Mouse (Mus musculus) limb, embryonic 14.5 days (tissue): Measurements from ENCODE around the gene Trrap. TPM values are rescaled to one million over a fixed set of nuclear protein-coding genes. Genes with fewer than 3 reads are reported as not detected.
A peak's percentile ranks its signal among the peaks of the same experiment; 100 is the strongest.

ENCODE experiments used
- ATAC-seq: fragments of 200-750 bp; cut with Nextera tagmentation; 2 replicates; pipeline ENCODE4 v1.8.0; 2017; ENCODE audit warnings: low read depth, moderate number of reproducible peaks, moderate TSS enrichment; ENCODE audit not compliant: low FRiP score
- DNase-seq: peaks from one replicate; pipeline ENCODE4 v3.0.0-alpha.2; 2015; ENCODE audit warnings: low spot score
- H3K27ac ChIP-seq: fragments of 300-500 bp; sonication (generic); replicated peaks from 2 replicates; pipeline ENCODE4 v1.5.1; 2014; ENCODE audit warnings: low read depth, mild to moderate bottlenecking, low read length, moderate library complexity, mixed read lengths
- H3K27me3 ChIP-seq: fragments of 300-500 bp; sonication (generic); 2 replicates; pipeline ENCODE4 v1.6.1; 2014; ENCODE audit warnings: low read length, mixed read lengths; ENCODE audit not compliant: control insufficient read depth, insufficient read depth
- H3K36me3 ChIP-seq: fragments of 300-500 bp; sonication (generic); 2 replicates; pipeline ENCODE4 v1.6.1; 2014; ENCODE audit warnings: mild to moderate bottlenecking, low read length, moderate library complexity, mixed read lengths; ENCODE audit not compliant: control insufficient read depth, insufficient read depth
- H3K4me1 ChIP-seq: fragments of 300-500 bp; sonication (generic); 2 replicates; pipeline ENCODE4 v1.6.1; 2014; ENCODE audit warnings: antibody characterized with exemption, low read length, mixed read lengths; ENCODE audit not compliant: control insufficient read depth, insufficient read depth
- H3K4me2 ChIP-seq: fragments of 300-500 bp; sonication (generic); replicated peaks from 2 replicates; pipeline ENCODE4 v1.6.1; 2014; ENCODE audit warnings: low read depth, mild to moderate bottlenecking, low read length, moderate library complexity; ENCODE audit not compliant: severe bottlenecking
- H3K4me3 ChIP-seq: fragments of 300-500 bp; sonication (generic); replicated peaks from 2 replicates; pipeline ENCODE4 v1.5.1; 2014; ENCODE audit warnings: low read length
- H3K9ac ChIP-seq: fragments of 300-500 bp; sonication (generic); 2 replicates; pipeline ENCODE4 v1.6.1; 2014; ENCODE audit warnings: mild to moderate bottlenecking, low read depth, low read length, moderate library complexity; ENCODE audit not compliant: severe bottlenecking
- H3K9me3 ChIP-seq: fragments of 300-500 bp; sonication (generic); 2 replicates; pipeline ENCODE4 v1.6.1; 2016; ENCODE audit warnings: low read length; ENCODE audit not compliant: control insufficient read depth
- POLR2A ChIP-seq: fragments of 200-500 bp; IDR thresholded peaks from 2 replicates; pipeline ENCODE4 v1.8.0; 2012; ENCODE audit warnings: inconsistent platforms, mild to moderate bottlenecking, moderate library complexity, borderline replicate concordance; ENCODE audit not compliant: insufficient read depth, insufficient read length; ENCODE audit errors: extremely low read depth
- WGBS: fragments of 180-500 bp; shearing (Covaris S2); extraction: QIAGEN DNeasy Blood & Tissue Kit; methylation state at CpG from one replicate; pipeline ENCODE4 v1.1.7; 2014; 5-methylcytosine and 5-hydroxymethylcytosine counted together
- polyA plus RNA-seq, 2 experiments: library from polyadenylated mRNA; depleted of rRNA in 1 of 2; stranded (reverse) in 1 of 2; unstranded in 1 of 2; fragments of >200 nt; fragmentation: Nextera tagmentation in 1 of 2; extraction: Ambion mirVana in 1 of 2; gene quantifications; 2 replicates each; pipeline versions ENCODE4 v1.2.1 to v1.2.3; 2012 to 2014

Gene Trrap
- polyA plus RNA-seq, 2 experiments, result 79.2 to 146 TPM

DNA sequence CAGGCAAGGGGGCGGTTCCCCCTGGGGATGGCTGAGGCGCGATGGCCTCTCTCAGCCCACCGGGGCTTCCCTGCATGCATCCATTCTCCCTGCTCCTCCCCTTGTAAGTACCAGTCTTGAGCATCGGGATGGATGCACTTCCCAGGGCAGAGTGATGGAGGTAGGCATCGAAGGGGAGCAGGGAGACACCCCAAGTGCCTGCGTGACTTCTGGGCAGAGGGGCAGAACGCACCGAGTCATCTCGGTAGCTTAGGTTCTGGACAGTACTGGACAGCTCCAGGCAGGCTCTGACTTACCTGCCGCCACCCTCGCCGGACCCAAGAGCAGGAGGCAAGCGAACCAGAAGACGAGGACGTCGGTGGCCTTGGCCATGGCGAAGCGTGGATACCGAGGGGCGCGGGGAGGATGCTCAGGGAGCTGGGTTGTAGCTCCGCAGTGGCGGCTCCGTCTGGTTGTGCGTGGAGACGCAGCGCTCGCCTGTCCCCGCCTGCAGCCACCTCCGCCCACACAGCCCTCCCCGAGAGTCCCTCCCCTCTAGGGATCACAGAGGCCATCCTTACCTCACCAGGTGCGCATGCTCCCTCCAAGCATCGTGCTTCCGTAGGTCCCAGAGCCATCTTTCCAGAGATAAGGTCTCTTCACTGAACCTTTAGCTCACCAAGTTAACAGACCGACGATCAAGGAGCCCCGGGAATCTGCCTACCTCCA is 6.2 kb upstream of the Trrap start, which contains the start of gene Tmem130:
Gene Tmem130, minus strand, starts transcription at position 658 of the 708 bp plus-strand sequence.
- Histone ChIP-seq H3K36me3 (no peaks in the 10 kb centered on the region), H3K4me2 (peak within 1 kb of the TSS; percentile 47), H3K9me3 (no peaks in the 10 kb centered on the region), H3K27me3 (peaks cover 21% of the 10 kb centered on the region; the same call in 1 of the 2 replicates), H3K4me1 (no peaks in the 10 kb centered on the region), H3K27ac (no peak within 1 kb of the TSS), H3K4me3 (peak within 1 kb of the TSS; percentile 15), H3K9ac (no peak within 1 kb of the TSS)
- DNase-seq (no peak), ATAC-seq (no peak)
- no peak for TF ChIP-seq POLR2A
- WGBS, result 1% methylated on average over 34 of the region's 38 CpGs

GRCm38 (mm10) chr5:144766026-144766425 is 1.5 kb upstream of the Trrap start:
- 77% methylated on average over 7 of the region's 7 CpGs for WGBS
- H3K27ac ChIP-seq, result no peak overlapping the region
- ATAC-seq, result no peak
- H3K4me3 ChIP-seq, result no peak overlapping the region
- TF ChIP-seq POLR2A, result no peak
- H3K4me1 ChIP-seq, result peaks cover 10% of the 10 kb centered on the region
- H3K9me3 ChIP-seq, result no peaks in the 10 kb centered on the region
- H3K36me3 ChIP-seq, result peaks cover 5% of the 10 kb centered on the region
- H3K9ac ChIP-seq, result no peak overlapping the region
- DNase-seq, result no peak
- peaks cover 18% of the 10 kb centered on the region; the same call in 1 of the 2 replicates for H3K27me3 ChIP-seq
- H3K4me2 ChIP-seq, result no peak overlapping the region

DNA sequence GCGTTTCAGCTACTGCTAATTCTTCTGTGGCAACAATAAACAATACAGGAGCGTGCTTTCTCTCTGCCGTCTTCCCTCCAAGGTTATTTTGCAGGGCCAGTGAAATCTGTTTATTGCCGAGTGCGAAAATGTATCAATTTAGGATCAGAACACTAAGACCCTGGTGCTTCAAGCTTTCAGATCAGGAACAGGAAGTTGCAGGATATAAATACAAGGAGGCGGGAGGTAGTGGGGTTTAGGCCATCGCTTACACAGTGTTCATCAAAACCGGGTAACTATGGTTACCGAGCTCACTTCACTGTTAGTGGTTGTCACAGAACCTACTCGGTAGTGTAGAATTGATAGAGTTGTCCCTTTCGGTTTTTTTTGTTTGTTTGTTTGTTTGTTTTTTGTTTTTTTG is 886 bp upstream of the Trrap start:
- WGBS, result 83% methylated on average over 11 of the region's 11 CpGs
- DNase-seq, result no peak

GRCm38 (mm10) chr5:144767911-144768841 is 644 bp downstream of the Trrap start:
- peaks cover 10% of the 10 kb centered on the region for H3K4me1 ChIP-seq
- H3K4me2 ChIP-seq, result peak overlapping the region; percentile 85
- no peaks in the 10 kb centered on the region for H3K9me3 ChIP-seq
- ATAC-seq (peak; percentile 94), DNase-seq (peak; percentile 87)
- H3K4me3 ChIP-seq, result peak overlapping the region; percentile 69
- peaks cover 23% of the 10 kb centered on the region for H3K36me3 ChIP-seq
- H3K27me3 ChIP-seq, result no peaks in the 10 kb centered on the region
- peak overlapping the region; percentile 90 for H3K9ac ChIP-seq
- 0% methylated on average over 72 of the region's 92 CpGs for WGBS
- TF ChIP-seq POLR2A, result peak; percentile 67
- H3K27ac ChIP-seq, result peak overlapping the region; percentile 94

More for the DNA sequence above, 886 bp upstream of the Trrap start:
- no peak for ATAC-seq
- Histone ChIP-seq H3K27ac (no peak overlapping the region), H3K4me3 (no peak overlapping the region), H3K4me1 (peaks cover 10% of the 10 kb centered on the region), H3K4me2 (no peak overlapping the region), H3K9ac (no peak overlapping the region), H3K9me3 (no peaks in the 10 kb centered on the region), H3K27me3 (peaks cover 12% of the 10 kb centered on the region; the same call in 1 of the 2 replicates), H3K36me3 (peaks cover 12% of the 10 kb centered on the region)
- TF ChIP-seq POLR2A, result no peak

DNA sequence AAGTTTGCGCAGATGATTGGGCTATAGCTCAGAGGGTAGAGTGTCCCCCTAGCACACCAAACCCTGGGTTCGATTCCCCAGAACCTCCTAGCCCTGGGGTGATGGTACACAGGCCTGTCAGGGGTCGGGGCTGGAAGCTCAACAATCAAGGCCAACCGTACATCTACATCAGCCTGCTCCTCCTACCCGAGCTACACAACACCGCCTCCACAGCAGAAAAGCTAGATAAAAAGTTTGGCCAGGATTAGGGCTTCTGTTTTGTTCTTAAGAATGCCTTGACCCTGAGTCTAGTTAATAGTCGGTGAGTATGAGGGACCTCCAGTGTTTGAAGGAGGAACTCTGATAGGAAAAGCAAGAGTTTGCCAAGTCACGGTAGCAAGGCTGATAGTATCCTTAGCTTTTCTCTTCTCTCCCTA is 1.5 kb downstream of the Trrap start:
- H3K4me2 ChIP-seq, result peak overlapping the region; percentile 85

More for the DNA sequence above, 1.5 kb downstream of the Trrap start:
- peak overlapping the region; percentile 90 for H3K9ac ChIP-seq
- peak overlapping the region; percentile 94; the same call in 1 of the 2 replicates for H3K27ac ChIP-seq
- peaks cover 10% of the 10 kb centered on the region for H3K4me1 ChIP-seq
- H3K4me3 ChIP-seq, result peak overlapping the region; percentile 69
- peaks cover 32% of the 10 kb centered on the region for H3K36me3 ChIP-seq
- DNase-seq (no peak), ATAC-seq (no peak)
- H3K9me3 ChIP-seq, result no peaks in the 10 kb centered on the region
- TF ChIP-seq POLR2A, result no peak
- no peaks in the 10 kb centered on the region for H3K27me3 ChIP-seq
- WGBS, result 29% methylated on average over 8 of the region's 8 CpGs
